Mouse (Mus musculus) neural tube, embryonic 15.5 days (tissue): ENCODE measurements at regions not wholly inside any gene's neighbourhood (a gene's known extent, or its start where the extent isn't known, plus 50 kb on each side); places are given as distances from the start of the nearest gene placed in this dataset.

Experiments used
- ATAC-seq: fragments of 200-750 bp; cut with Nextera tagmentation; 2 replicates; pipeline ENCODE4 v1.8.0; 2017; ENCODE audit warnings: mild to moderate bottlenecking, moderate TSS enrichment, moderate library complexity; ENCODE audit not compliant: low FRiP score
- H3K27ac ChIP-seq: fragments of 300-500 bp; sonication (generic); replicated peaks from 2 replicates; pipeline ENCODE4 v1.5.1; 2015; ENCODE audit warnings: mild to moderate bottlenecking, inconsistent platforms
- H3K27me3 ChIP-seq: fragments of 300-500 bp; sonication (generic); replicated peaks from 2 replicates; pipeline ENCODE4 v1.6.1; 2015; ENCODE audit warnings: inconsistent platforms
- H3K36me3 ChIP-seq: fragments of 300-500 bp; sonication (generic); 2 replicates; pipeline ENCODE4 v1.6.1; 2015; ENCODE audit warnings: inconsistent platforms
- H3K4me1 ChIP-seq: fragments of 300-500 bp; sonication (generic); 2 replicates; pipeline ENCODE4 v1.6.1; 2015; ENCODE audit warnings: inconsistent platforms
- H3K4me2 ChIP-seq: fragments of 300-500 bp; sonication (generic); 2 replicates; pipeline ENCODE4 v1.6.1; 2015; ENCODE audit warnings: inconsistent platforms, mild to moderate bottlenecking, moderate library complexity
- H3K4me3 ChIP-seq: fragments of 300-500 bp; sonication (generic); replicated peaks from 2 replicates; pipeline ENCODE4 v1.5.1; 2015; ENCODE audit warnings: mild to moderate bottlenecking, inconsistent platforms
- H3K9ac ChIP-seq: fragments of 300-500 bp; sonication (generic); replicated peaks from 2 replicates; pipeline ENCODE4 v1.6.1; 2015; ENCODE audit warnings: mild to moderate bottlenecking, inconsistent platforms
- H3K9me3 ChIP-seq: fragments of 300-500 bp; sonication (generic); replicated peaks from 2 replicates; pipeline ENCODE4 v1.6.1; 2016; ENCODE audit warnings: inconsistent platforms
- WGBS: fragments of 180-500 bp; shearing (Covaris S2); methylation state at CpG from one replicate; pipeline ENCODE4 v1.1.7; 2015; ENCODE audit warnings: mixed read lengths; 5-methylcytosine and 5-hydroxymethylcytosine counted together

DNA sequence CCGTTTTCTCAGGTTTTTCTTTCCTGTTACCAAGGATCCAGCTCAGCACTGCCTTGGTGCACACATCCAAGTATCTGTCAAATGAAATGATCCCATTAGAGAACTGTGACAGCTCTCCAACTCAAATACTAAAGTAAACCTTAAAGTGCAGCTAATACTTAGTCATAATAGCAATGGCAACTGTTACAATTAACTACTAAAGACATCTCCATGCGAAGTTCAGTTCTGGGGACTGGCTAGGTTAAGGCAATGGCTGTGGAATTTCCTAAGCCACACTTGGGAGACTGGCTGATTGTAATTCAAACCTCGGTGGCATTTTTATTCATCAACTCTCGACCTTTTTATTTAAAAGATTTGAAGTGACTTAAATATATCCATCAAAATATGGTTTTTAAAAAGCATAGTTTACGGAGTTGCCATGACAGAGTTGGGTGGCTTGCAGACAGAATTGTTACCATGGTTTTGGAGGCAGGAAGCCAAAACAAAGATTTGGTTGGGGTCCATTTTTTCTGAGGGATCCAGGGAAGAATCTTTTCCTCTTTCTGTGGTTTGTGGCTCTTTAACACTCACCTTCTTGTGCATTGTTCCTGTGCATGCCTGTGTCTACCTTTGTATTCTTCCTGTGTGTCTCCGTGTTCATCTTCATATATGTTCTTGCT lies 143.3 kb upstream of the Nfe2l3 start:
- Histone ChIP-seq H3K36me3 (no peaks in the 10 kb centered on the region), H3K27me3 (no peaks in the 10 kb centered on the region), H3K9me3 (no peaks in the 10 kb centered on the region), H3K4me1 (no peaks in the 10 kb centered on the region), H3K4me2 (no peak overlapping the region), H3K9ac (no peak overlapping the region), H3K4me3 (no peak overlapping the region), H3K27ac (no peak overlapping the region)
- ATAC-seq, result no peak
- WGBS, result 74% methylated on average over 6 of the region's 6 CpGs

DNA sequence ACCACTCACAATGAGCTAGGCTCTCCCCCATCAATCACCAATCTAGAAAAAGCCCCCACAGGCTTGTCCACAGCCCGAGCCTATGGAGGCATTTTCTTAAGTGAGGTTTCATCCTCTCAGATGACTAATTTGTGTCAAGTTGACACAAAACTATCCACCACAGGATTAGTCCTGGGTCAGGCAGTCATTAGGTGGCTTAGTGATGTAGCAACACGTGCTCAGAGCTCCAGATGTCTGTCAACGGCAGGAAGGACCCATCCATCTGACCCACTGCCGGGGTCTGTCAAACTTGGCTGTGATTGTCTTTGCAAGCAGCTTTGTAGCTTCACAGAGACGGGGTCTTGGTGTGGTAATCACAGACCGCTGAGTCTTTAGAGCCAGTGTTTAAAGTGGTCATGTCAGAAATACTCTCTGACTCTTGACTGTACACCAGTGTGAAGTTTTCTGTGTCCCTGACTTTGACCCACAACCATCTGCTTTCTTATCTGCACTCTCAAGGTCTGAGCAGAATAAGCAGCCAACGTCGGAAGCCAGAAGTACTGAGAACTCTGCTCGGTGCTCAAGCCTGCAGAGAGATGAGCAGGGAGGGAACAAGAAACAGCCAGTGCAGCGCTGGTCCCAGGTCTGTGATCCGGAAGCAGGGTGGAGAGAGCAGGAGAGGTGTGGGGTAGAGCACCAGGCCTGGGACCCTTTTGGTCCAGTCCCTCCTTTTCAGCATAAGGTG lies 131.6 kb upstream of the Nfe2l3 start:
- ATAC-seq, result no peak
- WGBS, result 84% methylated on average over 11 of the region's 11 CpGs
- no peaks in the 10 kb centered on the region for H3K27me3 ChIP-seq

DNA sequence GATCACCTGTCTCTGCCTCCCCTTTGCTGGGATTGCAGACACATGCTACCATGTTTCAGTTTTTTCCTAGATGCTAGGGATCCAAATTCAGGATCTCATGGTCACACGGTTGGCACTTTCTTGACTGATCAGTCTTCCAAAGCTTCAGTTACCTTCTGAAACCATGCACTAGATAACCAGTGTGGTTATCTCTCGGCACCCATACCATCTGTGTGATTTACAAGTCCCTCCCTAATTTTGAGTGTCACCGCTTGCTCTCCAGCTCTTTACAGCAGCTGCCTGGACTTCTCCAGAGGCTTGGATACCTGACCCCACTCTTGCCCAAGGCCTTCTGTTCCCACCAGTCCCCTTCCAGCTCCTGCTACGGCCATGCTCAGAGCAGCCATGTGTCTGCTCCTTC lies 130.6 kb upstream of the Nfe2l3 start:
- 93% methylated on average over 4 of the region's 4 CpGs for WGBS
- Histone ChIP-seq H3K27ac (no peak overlapping the region), H3K4me3 (no peak overlapping the region), H3K36me3 (no peaks in the 10 kb centered on the region), H3K9ac (no peak overlapping the region), H3K4me1 (no peaks in the 10 kb centered on the region), H3K27me3 (no peaks in the 10 kb centered on the region), H3K9me3 (no peaks in the 10 kb centered on the region), H3K4me2 (no peak overlapping the region)
- no peak for ATAC-seq

More for the DNA sequence above, 131.6 kb upstream of the Nfe2l3 start:
- Histone ChIP-seq H3K36me3 (no peaks in the 10 kb centered on the region), H3K4me2 (no peak overlapping the region), H3K4me1 (no peaks in the 10 kb centered on the region), H3K9me3 (no peaks in the 10 kb centered on the region), H3K9ac (no peak overlapping the region), H3K4me3 (no peak overlapping the region), H3K27ac (no peak overlapping the region)

DNA sequence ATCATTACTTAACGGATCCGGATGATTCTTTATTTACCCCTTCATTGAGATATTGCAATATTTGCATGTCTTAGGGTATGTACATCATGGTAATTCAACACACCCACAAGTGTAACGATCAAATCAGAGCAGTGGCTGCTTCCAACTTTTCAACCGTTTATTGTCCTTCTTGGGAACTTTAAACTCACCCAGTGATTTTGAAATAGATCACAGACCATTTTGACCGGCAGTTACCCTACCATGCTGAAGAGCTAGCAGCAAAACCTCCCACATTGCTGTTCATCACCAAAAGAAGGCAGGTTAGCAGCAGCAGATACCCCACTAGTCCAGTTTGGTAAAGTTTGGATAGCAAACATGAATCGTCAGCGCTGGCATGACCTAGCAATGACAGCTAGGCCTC lies 130.2 kb upstream of the Nfe2l3 start:
- Histone ChIP-seq H3K4me2 (no peak overlapping the region), H3K4me1 (no peaks in the 10 kb centered on the region), H3K27ac (no peak overlapping the region), H3K27me3 (no peaks in the 10 kb centered on the region), H3K36me3 (no peaks in the 10 kb centered on the region), H3K9ac (no peak overlapping the region), H3K4me3 (no peak overlapping the region), H3K9me3 (no peaks in the 10 kb centered on the region)
- WGBS, result 95% methylated on average over 7 of the region's 7 CpGs
- ATAC-seq, result no peak

DNA sequence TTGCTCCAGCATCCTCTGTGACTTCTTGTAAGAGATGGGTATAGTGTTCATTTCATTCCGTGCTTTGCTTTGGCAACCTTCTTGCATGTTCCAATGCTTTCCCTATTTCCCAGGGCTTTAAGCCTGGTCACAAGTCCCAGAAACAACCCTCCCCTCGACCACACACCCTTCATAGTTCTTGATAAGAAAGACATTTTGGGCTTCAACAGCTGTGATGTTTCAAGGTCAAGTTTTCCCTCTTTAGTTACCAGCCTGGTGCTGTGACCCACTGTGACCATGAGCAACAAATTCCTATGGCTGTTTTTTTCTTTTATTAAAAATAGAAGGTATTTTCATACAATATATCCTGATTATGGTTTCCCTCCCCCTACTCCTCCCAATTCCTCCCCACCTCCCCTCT lies 114.1 kb upstream of the Nfe2l3 start:
- no peaks in the 10 kb centered on the region for H3K36me3 ChIP-seq
- WGBS, result 65% methylated on average over 2 of the region's 2 CpGs
- ATAC-seq, result no peak
- no peak overlapping the region for H3K4me2 ChIP-seq
- no peak overlapping the region for H3K9ac ChIP-seq
- no peak overlapping the region for H3K4me3 ChIP-seq
- H3K27ac ChIP-seq, result no peak overlapping the region
- H3K4me1 ChIP-seq, result no peaks in the 10 kb centered on the region
- H3K27me3 ChIP-seq, result no peaks in the 10 kb centered on the region
- no peaks in the 10 kb centered on the region for H3K9me3 ChIP-seq

DNA sequence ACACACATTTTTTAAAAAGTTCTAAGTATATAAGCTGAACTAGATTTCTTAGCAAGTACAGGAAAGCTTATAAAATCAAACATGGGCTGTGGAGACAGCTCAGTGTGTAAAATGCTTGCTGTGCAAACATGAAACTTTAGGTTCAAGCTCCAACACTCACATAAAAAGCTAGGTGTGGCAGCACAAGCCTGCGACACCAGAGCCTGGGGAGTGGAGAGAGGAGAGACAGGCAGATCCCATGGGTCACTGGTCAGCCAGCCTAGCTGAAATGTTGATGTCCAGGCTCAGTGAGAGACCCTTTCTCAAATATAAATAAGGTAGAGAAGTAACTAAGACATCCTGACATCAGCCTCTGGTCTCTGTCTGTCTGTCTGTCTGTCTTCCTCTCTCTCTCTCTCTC lies 112.5 kb upstream of the Nfe2l3 start:
- WGBS, result 88% methylated on average over 1 of the region's 1 CpGs
- ATAC-seq, result no peak
- Histone ChIP-seq H3K36me3 (no peaks in the 10 kb centered on the region), H3K27me3 (no peaks in the 10 kb centered on the region), H3K4me3 (no peak overlapping the region), H3K9ac (no peak overlapping the region), H3K4me2 (no peak overlapping the region), H3K9me3 (no peaks in the 10 kb centered on the region), H3K27ac (no peak overlapping the region), H3K4me1 (no peaks in the 10 kb centered on the region)

DNA sequence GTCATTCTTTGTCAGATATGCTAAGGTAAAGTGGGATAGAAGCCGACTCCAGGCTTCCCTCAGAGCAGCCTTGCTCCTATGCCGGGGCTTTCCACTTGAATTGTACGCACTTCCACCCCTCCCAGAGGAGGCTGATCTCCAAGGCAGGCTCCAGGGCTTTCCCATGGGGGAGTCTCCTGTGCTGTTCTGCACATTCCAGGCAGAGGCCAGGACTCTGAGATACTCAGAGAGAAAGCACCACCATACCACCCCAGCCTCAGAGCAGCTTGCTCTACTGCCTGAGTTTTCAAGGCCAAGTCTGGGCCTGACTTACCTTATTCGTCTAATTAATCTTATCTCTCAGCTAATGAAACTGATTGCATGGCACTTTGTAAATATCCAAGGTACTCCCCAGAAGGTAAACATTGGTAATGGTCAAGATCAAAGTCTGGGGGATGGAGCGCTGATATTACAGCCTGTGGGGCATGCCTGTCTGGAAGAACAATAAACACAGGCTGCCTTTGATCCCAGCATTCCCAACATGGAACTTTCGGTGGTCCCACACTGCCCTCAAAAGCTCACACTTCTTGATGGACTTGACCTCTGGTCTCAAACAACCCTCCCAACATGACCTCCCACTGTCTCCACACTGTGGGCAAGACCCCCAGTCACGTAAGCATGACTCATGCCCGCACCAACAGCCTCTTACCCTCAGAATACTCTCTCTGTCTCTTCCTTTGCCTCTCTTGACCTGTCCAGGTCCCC lies 111.6 kb upstream of the Nfe2l3 start:
- no peak overlapping the region for H3K9ac ChIP-seq
- H3K4me1 ChIP-seq, result no peaks in the 10 kb centered on the region
- no peaks in the 10 kb centered on the region for H3K27me3 ChIP-seq
- no peak overlapping the region for H3K4me3 ChIP-seq
- no peak for ATAC-seq
- H3K36me3 ChIP-seq, result no peaks in the 10 kb centered on the region
- H3K9me3 ChIP-seq, result no peaks in the 10 kb centered on the region
- 59% methylated on average over 8 of the region's 8 CpGs for WGBS
- H3K27ac ChIP-seq, result no peak overlapping the region
- no peak overlapping the region for H3K4me2 ChIP-seq

DNA sequence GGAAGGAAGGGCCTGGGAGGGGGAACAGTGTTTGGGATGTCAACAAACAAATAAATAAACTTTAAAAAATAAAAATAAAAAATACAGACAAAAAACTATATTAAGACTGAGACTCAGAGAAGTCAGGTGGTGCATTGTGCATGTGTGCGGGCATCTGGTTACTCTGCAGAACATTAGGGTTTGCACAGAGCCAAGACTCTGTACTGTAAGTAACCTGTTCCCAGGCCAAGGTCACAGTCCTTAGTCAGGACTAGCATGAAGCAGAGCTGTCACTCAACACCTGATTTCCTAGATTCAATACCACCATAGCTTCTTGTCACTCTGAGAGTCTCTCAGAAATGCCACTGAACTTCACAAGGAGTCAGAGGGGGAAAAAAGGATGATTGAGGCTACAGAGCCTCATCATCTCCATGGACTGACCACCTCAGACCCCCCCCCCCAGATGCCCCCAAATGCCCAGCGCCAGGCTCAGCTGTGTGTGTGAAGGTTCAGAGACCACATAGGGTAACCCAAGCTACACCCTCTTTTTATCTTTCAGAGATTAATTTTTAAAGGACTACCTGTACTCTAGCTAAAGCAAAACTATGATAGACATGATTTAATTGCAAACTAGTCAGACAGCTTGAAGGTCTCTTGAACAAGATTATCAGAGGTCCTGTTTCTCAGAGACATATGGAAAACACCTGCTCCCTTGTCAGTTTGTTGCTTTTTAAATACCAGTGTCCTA lies 106.2 kb upstream of the Nfe2l3 start:
- Histone ChIP-seq H3K4me3 (no peak overlapping the region), H3K27ac (no peak overlapping the region), H3K36me3 (no peaks in the 10 kb centered on the region), H3K9me3 (no peaks in the 10 kb centered on the region), H3K9ac (no peak overlapping the region), H3K27me3 (no peaks in the 10 kb centered on the region), H3K4me1 (no peaks in the 10 kb centered on the region), H3K4me2 (no peak overlapping the region)
- 96% methylated on average over 2 of the region's 2 CpGs for WGBS
- no peak for ATAC-seq

DNA sequence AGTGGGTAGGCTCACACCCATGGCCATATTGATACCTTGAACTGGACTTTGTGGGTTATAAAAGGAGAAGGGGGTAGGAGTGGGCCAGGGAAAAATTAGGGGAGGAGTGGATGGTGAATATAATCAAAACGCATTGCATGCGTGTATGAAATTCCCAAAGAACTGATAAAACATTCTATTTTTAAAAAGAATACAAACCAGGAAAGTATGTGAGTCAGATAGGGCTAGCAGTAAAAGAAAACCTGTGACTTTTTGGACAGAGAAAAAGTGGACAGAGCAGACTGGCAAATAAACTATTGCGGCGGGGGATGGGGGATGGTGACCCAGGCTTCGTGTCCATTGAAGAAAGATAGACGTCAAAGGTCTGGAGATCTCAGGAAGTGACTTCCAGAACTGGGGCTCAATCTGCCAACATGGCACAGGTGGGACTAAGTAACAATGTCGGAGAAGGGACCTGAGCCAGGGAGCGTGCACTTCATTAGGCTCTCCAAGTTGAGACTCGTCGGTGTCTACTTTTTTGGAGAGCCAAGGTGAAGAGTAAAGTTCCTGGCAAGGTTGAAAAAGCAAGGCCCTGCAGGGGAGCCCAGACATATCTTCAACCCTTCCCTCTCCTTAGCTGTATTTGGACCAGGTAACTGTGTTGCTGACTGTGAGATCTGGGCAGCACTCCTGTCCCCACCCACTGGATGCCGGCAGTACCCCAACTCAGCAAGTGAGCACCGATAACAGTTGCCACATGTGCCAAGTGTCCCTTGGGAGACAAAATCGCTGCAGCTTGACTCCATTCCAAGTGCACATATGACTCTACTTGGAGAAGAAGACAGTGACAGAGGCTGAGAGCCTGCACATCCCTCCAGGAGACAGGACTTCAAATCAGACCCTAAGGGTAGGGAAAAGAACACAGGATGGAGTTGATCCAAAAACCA lies 103.1 kb upstream of the Nfe2l3 start:
- Histone ChIP-seq H3K4me3 (no peak overlapping the region), H3K4me2 (no peak overlapping the region), H3K4me1 (peaks cover 15% of the 10 kb centered on the region), H3K9ac (no peak overlapping the region), H3K36me3 (no peaks in the 10 kb centered on the region), H3K27me3 (no peaks in the 10 kb centered on the region), H3K9me3 (no peaks in the 10 kb centered on the region), H3K27ac (no peak overlapping the region)
- 87% methylated on average over 13 of the region's 13 CpGs for WGBS
- ATAC-seq, result no peak

DNA sequence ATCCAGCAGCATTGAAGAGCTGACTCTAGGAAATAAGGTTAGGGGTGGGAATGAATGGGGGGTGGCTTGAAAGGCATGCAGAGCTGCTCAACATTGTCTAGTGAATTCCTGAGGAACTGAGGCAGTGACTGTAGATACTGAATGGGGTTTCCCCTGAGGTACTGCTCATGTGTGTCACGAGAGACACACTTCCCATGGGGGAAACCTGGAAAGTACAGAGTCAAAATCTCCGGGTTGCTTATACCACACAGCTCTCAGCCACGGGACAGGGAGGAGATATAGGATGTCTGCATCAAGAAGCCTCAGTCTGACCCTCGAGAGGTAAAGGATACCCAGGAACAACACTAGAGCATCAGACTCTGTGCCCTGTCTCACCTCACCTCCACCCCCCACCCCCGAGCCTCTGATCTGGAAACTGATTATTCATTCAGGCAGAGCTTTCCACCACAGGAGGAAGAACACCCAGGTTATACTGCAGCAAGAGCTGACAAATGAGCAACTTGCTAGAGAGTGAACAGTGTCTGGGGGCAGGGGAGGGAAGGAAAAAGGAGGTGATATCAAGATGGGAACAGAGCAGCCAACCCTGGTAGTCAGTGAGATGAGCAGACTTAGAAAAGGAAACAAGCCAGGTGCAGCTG lies 102.3 kb upstream of the Nfe2l3 start:
- H3K4me3 ChIP-seq, result no peak overlapping the region
- no peak for ATAC-seq
- H3K9me3 ChIP-seq, result no peaks in the 10 kb centered on the region
- peaks cover 18% of the 10 kb centered on the region for H3K4me1 ChIP-seq
- H3K9ac ChIP-seq, result no peak overlapping the region
- WGBS, result 76% methylated on average over 5 of the region's 5 CpGs
- H3K36me3 ChIP-seq, result no peaks in the 10 kb centered on the region
- no peak overlapping the region for H3K27ac ChIP-seq
- no peaks in the 10 kb centered on the region for H3K27me3 ChIP-seq
- no peak overlapping the region for H3K4me2 ChIP-seq
